Mouse (Mus musculus): ENCODE data around the gene Lrrc46.

DNA sequence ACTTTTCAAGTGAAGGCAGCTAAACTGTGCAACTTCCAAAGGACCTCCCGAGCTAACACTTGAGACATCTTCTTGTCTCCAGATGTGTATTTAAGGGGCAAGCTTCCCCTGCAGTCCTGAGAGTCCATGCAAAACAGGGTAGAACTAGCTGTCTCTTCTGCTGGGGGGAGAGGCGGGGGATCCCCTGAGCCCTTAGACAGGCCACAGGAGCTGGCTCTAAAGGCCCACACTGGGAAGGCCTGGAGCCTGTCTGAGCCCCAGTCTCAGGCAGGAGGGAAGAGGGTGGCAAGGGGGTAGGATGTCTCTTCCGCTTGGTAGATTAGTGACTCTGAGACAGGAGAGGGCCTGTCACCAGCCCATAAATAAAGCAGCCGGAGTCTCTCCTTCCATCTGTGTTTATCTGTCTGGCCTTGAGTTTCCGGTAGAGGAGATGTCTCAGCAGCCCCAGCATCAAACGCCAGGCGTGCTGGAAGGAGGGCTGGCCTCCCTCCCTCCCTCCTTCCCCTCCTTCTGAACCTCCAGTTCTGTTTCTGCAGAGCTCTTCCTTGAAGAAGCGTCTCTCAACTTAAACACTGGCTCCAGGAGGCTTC lies 48.4 kb downstream of the Lrrc46 start:
- TF ChIP-seq MYOD1 (IDR thresholded peaks at IDR 0.05; ENCODE audit: control insufficient read depth, insufficient read length, low read depth) (peak; percentile 55), CTCF (IDR thresholded peaks at IDR 0.05; ENCODE audit: control insufficient read depth, insufficient read depth, insufficient read length) (no peak), USF1 (IDR thresholded peaks at IDR 0.05; ENCODE audit: low read depth) (no peak), MAX (IDR thresholded peaks at IDR 0.05) (peak; percentile 80), CEBPB (IDR thresholded peaks at IDR 0.05; ENCODE audit: low read depth) (no peak), MYOG (IDR thresholded peaks at IDR 0.05; ENCODE audit: control insufficient read depth, extremely low read depth, insufficient read length) (no peak)

Data from C2C12 (cell line).